Mouse (Mus musculus) hindbrain, embryonic 10.5 days (tissue): ENCODE measurements around the gene Spag7. TPM values are rescaled to one million over a fixed set of nuclear protein-coding genes. Genes with fewer than 3 reads are reported as not detected.

Experiments
- DNase-seq: peaks from one replicate; pipeline ENCODE4 v3.0.0-alpha.2; 2017; ENCODE audit warnings: low spot score
- H3K27ac ChIP-seq: fragments of 300-500 bp; sonication (generic); 2 replicates; pipeline ENCODE4 v1.5.1; 2016; ENCODE audit warnings: mild to moderate bottlenecking, moderate library complexity
- H3K27me3 ChIP-seq: fragments of 300-500 bp; sonication (generic); 2 replicates; pipeline ENCODE4 v1.6.1; 2016; ENCODE audit warnings: mild to moderate bottlenecking; ENCODE audit not compliant: poor library complexity, insufficient read depth, severe bottlenecking
- H3K36me3 ChIP-seq: fragments of 300-500 bp; sonication (generic); 2 replicates; pipeline ENCODE4 v1.6.1; 2016; ENCODE audit warnings: mild to moderate bottlenecking, moderate library complexity
- H3K4me1 ChIP-seq: fragments of 300-500 bp; sonication (generic); replicated peaks from 2 replicates; pipeline ENCODE4 v1.6.1; 2016; ENCODE audit warnings: mild to moderate bottlenecking
- H3K4me3 ChIP-seq: fragments of 300-500 bp; sonication (generic); 2 replicates; pipeline ENCODE4 v1.5.1; 2016; ENCODE audit warnings: mild to moderate bottlenecking, moderate library complexity
- H3K9me3 ChIP-seq: fragments of 300-500 bp; sonication (generic); 2 replicates; pipeline ENCODE4 v1.6.1; 2016; ENCODE audit warnings: mild to moderate bottlenecking, moderate library complexity
- WGBS: fragments of 180-500 bp; shearing (Covaris S2); methylation state at CpG from one replicate; pipeline ENCODE4 v1.1.7; 2016; 5-methylcytosine and 5-hydroxymethylcytosine counted together
- polyA plus RNA-seq: library from polyadenylated mRNA; unstranded; fragments of >200 nt; fragmentation: Nextera tagmentation; extraction: Ambion mirVana; gene quantifications from 2 replicates; pipeline ENCODE4 v1.2.1, GENCODE M21; 2016

Spag7 gene
- polyA plus RNA-seq, 1 experiment from 2014 or later = 185 TPM

GRCm38 (mm10) chr11:70658942-70659341 is 10.3 kb downstream of the Spag7 start:
- WGBS = 79% methylated on average over 8 of the region's 8 CpGs
- Histone ChIP-seq H3K27me3 (no peaks in the 10 kb centered on the region), H3K36me3 (peaks cover 43% of the 10 kb centered on the region), H3K4me1 (peaks cover 44% of the 10 kb centered on the region), H3K4me3 (no peak overlapping the region), H3K9me3 (no peaks in the 10 kb centered on the region), H3K27ac (no peak overlapping the region)
- no peak for DNase-seq

GRCm38 (mm10) chr11:70658521-70658920 is 10.7 kb downstream of the Spag7 start:
- Histone ChIP-seq H3K27me3 (no peaks in the 10 kb centered on the region), H3K9me3 (no peaks in the 10 kb centered on the region), H3K4me3 (no peak overlapping the region), H3K4me1 (peaks cover 44% of the 10 kb centered on the region), H3K36me3 (peaks cover 39% of the 10 kb centered on the region), H3K27ac (peak overlapping the region; percentile 99; the same call in 1 of the 2 replicates)
- DNase-seq = no peak
- whole genome bisulfite sequencing = 88% methylated on average over 5 of the region's 5 CpGs

GRCm38 (mm10) chr11:70657991-70658390 is 11.2 kb downstream of the Spag7 start:
- H3K36me3 ChIP-seq = peaks cover 34% of the 10 kb centered on the region
- H3K27me3 ChIP-seq = no peaks in the 10 kb centered on the region
- no peak for DNase-seq
- no peaks in the 10 kb centered on the region for H3K9me3 ChIP-seq
- H3K4me1 ChIP-seq = peaks cover 46% of the 10 kb centered on the region
- H3K4me3 ChIP-seq = peak overlapping the region; percentile 97; the same call in 1 of the 2 replicates
- peak overlapping the region; percentile 99 for H3K27ac ChIP-seq
- WGBS = 55% methylated on average over 9 of the region's 9 CpGs

GRCm38 (mm10) chr11:70657573-70657972 is 11.6 kb downstream of the Spag7 start:
- Histone ChIP-seq H3K4me3 (peak overlapping the region; percentile 97), H3K27me3 (no peaks in the 10 kb centered on the region), H3K36me3 (peaks cover 34% of the 10 kb centered on the region), H3K9me3 (no peaks in the 10 kb centered on the region), H3K27ac (peak overlapping the region; percentile 99), H3K4me1 (peaks cover 51% of the 10 kb centered on the region)
- 55% methylated on average over 6 of the region's 6 CpGs for WGBS
- no peak for DNase-seq

GRCm38 (mm10) chr11:70656964-70657363 is 12.3 kb downstream of the Spag7 start, which contains the start of gene Eno3:
Eno3 (plus strand) TSS chr11:70657202.
- Histone ChIP-seq H3K36me3 (peaks cover 34% of the 10 kb centered on the region), H3K27ac (peak within 1 kb of the TSS; percentile 99), H3K27me3 (no peaks in the 10 kb centered on the region), H3K4me3 (peak within 1 kb of the TSS; percentile 97), H3K4me1 (peaks cover 57% of the 10 kb centered on the region), H3K9me3 (no peaks in the 10 kb centered on the region)
- peak; percentile 49 for DNase-seq
- WGBS = 2% methylated on average over 3 of the region's 3 CpGs

- H3K4me3 ChIP-seq = peak overlapping the region; percentile 97
- H3K36me3 ChIP-seq = peaks cover 34% of the 10 kb centered on the region
- DNase-seq = peak; percentile 74
- no peaks in the 10 kb centered on the region for H3K9me3 ChIP-seq
- H3K4me1 ChIP-seq = peaks cover 60% of the 10 kb centered on the region
- H3K27me3 ChIP-seq = no peaks in the 10 kb centered on the region
- peak overlapping the region; percentile 99 for H3K27ac ChIP-seq
- 3% methylated on average over 16 of the region's 16 CpGs for WGBS
Measured at GRCm38 (mm10) chr11:70656456-70656927, 12.7 kb downstream of the Spag7 start.

- H3K27ac ChIP-seq = peak overlapping the region; percentile 99
- H3K9me3 ChIP-seq = no peaks in the 10 kb centered on the region
- under 1% methylated on average over 61 of the region's 61 CpGs for WGBS
- DNase-seq = peak; percentile 74
- H3K4me3 ChIP-seq = peak overlapping the region; percentile 97
- H3K4me1 ChIP-seq = peaks cover 66% of the 10 kb centered on the region
- no peaks in the 10 kb centered on the region for H3K27me3 ChIP-seq
- peaks cover 34% of the 10 kb centered on the region for H3K36me3 ChIP-seq
Measured at GRCm38 (mm10) chr11:70655571-70656455, 13.4 kb downstream of the Spag7 start.

- peak overlapping the region; percentile 99 for H3K27ac ChIP-seq
- H3K4me1 ChIP-seq = peaks cover 68% of the 10 kb centered on the region
- DNase-seq = peak; percentile 84
- WGBS = under 1% methylated on average over 48 of the region's 48 CpGs
- H3K4me3 ChIP-seq = peak overlapping the region; percentile 97
- peaks cover 36% of the 10 kb centered on the region for H3K36me3 ChIP-seq
- H3K27me3 ChIP-seq = no peaks in the 10 kb centered on the region
- H3K9me3 ChIP-seq = no peaks in the 10 kb centered on the region
Measured at GRCm38 (mm10) chr11:70654923-70655570, 14.2 kb downstream of the Spag7 start.

- Histone ChIP-seq H3K36me3 (peaks cover 37% of the 10 kb centered on the region), H3K27ac (peak within 1 kb of the TSS; percentile 99), H3K4me3 (peak within 1 kb of the TSS; percentile 97), H3K4me1 (peaks cover 73% of the 10 kb centered on the region), H3K27me3 (no peaks in the 10 kb centered on the region), H3K9me3 (no peaks in the 10 kb centered on the region)
- WGBS = 1% methylated on average over 61 of the region's 61 CpGs
- DNase-seq = peak; percentile 84
Measured at GRCm38 (mm10) chr11:70654198-70654922, 14.9 kb downstream of the Spag7 start, which contains the start of gene Pfn1. Pfn1 (minus strand) TSS chr11:70654644.

- H3K27me3 ChIP-seq = no peaks in the 10 kb centered on the region
- no peaks in the 10 kb centered on the region for H3K9me3 ChIP-seq
- H3K27ac ChIP-seq = peak overlapping the region; percentile 99
- H3K4me1 ChIP-seq = peaks cover 76% of the 10 kb centered on the region
- DNase-seq = peak; percentile 85
- H3K36me3 ChIP-seq = peaks cover 45% of the 10 kb centered on the region
- WGBS = under 1% methylated on average over 63 of the region's 63 CpGs
- peak overlapping the region; percentile 97 for H3K4me3 ChIP-seq
Measured at GRCm38 (mm10) chr11:70653345-70654197, 15.6 kb downstream of the Spag7 start.

- WGBS = 69% methylated on average over 6 of the region's 6 CpGs
- H3K4me3 ChIP-seq = peak overlapping the region; percentile 97
- peaks cover 77% of the 10 kb centered on the region for H3K4me1 ChIP-seq
- peaks cover 48% of the 10 kb centered on the region for H3K36me3 ChIP-seq
- peak overlapping the region; percentile 99 for H3K27ac ChIP-seq
- H3K9me3 ChIP-seq = no peaks in the 10 kb centered on the region
- no peaks in the 10 kb centered on the region for H3K27me3 ChIP-seq
- no peak for DNase-seq
Measured at GRCm38 (mm10) chr11:70652884-70653344, 16.3 kb downstream of the Spag7 start.
